Mouse (Mus musculus) MEL (cell line): ENCODE measurements at regions not wholly inside any gene's neighbourhood (a gene's known extent, or its start where the extent isn't known, plus 50 kb on each side); places are given as distances from the start of the nearest gene placed in this dataset.

Experiments
- DNase-seq: peaks from one replicate; pipeline ENCODE4 v3.0.0; 2011; ENCODE audit warnings: low read depth, low spot score
- H3K27ac ChIP-seq: 2 replicates; pipeline ENCODE4 v1.5.1; 2012; ENCODE audit warnings: low read depth, mild to moderate bottlenecking, control low read depth, low read length, moderate library complexity; ENCODE audit not compliant: control insufficient read depth
- H3K27me3 ChIP-seq, 2 experiments: fragments of 150-350 bp in 1 of 2; sonication (generic) in 1 of 2; 2 replicates each; pipeline ENCODE4 v1.6.1; 2012; ENCODE audit warnings: low read length in 2 of 2, mild to moderate bottlenecking in 2 of 2, improper control_type of control experiment in 1 of 2, moderate library complexity in 1 of 2; ENCODE audit not compliant: insufficient read depth in 2 of 2, control insufficient read depth in 1 of 2
- H3K36me3 ChIP-seq, 2 experiments: 2 replicates each; pipeline ENCODE4 v1.6.1; 2012 to 2014; ENCODE audit warnings: low read length in 2 of 2, improper control_type of control experiment in 1 of 2, inconsistent platforms in 1 of 2, mild to moderate bottlenecking in 1 of 2; ENCODE audit not compliant: insufficient read depth in 2 of 2, control insufficient read depth in 1 of 2
- H3K4me1 ChIP-seq, 2 experiments: fragments of 150-350 bp in 1 of 2; sonication (generic) in 1 of 2; 2 replicates each; pipeline ENCODE4 v1.6.1; 2012; ENCODE audit warnings: low read length in 2 of 2, improper control_type of control experiment in 1 of 2, mild to moderate bottlenecking in 1 of 2; ENCODE audit not compliant: insufficient read depth in 2 of 2, control insufficient read depth in 1 of 2
- H3K4me3 ChIP-seq, 2 experiments: fragments of 150-350 bp in 1 of 2; sonication (generic) in 1 of 2; 2 replicates each; pipeline ENCODE4 v1.5.1; 2012; ENCODE audit warnings: low read depth in 2 of 2, low read length in 2 of 2, mild to moderate bottlenecking in 2 of 2, moderate library complexity in 2 of 2, control low read depth in 1 of 2, improper control_type of control experiment in 1 of 2; ENCODE audit not compliant: control insufficient read depth in 1 of 2, insufficient read depth in 1 of 2
- H3K79me2 ChIP-seq: 2 replicates; pipeline ENCODE4 v1.6.1; 2012; ENCODE audit warnings: mild to moderate bottlenecking, low read length, moderate library complexity; ENCODE audit not compliant: control insufficient read depth, poor library complexity, insufficient read depth
- H3K9ac ChIP-seq: 2 replicates; pipeline ENCODE4 v1.6.1; 2012; ENCODE audit warnings: low read depth, mild to moderate bottlenecking, control low read depth, low read length, moderate library complexity; ENCODE audit not compliant: control insufficient read depth, poor library complexity, severe bottlenecking
- H3K9me3 ChIP-seq: fragments of 150-350 bp; sonication (generic); replicated peaks from 2 replicates; pipeline ENCODE4 v1.6.1; 2012; ENCODE audit warnings: mild to moderate bottlenecking, low read length, improper control_type of control experiment, moderate library complexity; ENCODE audit not compliant: insufficient read depth
- CHD2 ChIP-seq: IDR thresholded peaks from 2 replicates; pipeline ENCODE4 v1.6.1; 2011; ENCODE audit warnings: low read length, improper control_type of control experiment
- E2F4 ChIP-seq: IDR thresholded peaks from 2 replicates; pipeline ENCODE4 v1.6.1; 2011; ENCODE audit warnings: low read depth, low read length, improper control_type of control experiment, borderline replicate concordance
- EP300 ChIP-seq, 2 experiments: IDR thresholded peaks; 2 replicates each; pipeline ENCODE4 v1.6.1; 2011; ENCODE audit warnings: improper control_type of control experiment in 2 of 2, low read length in 2 of 2, low read depth in 1 of 2, mild to moderate bottlenecking in 1 of 2
- GABPA ChIP-seq: IDR thresholded peaks from 2 replicates; pipeline ENCODE4 v1.6.1; 2012; ENCODE audit warnings: low read depth, mild to moderate bottlenecking, inconsistent platforms, low read length, improper control_type of control experiment, moderate library complexity
- GATA1 ChIP-seq: IDR thresholded peaks from 2 replicates; pipeline ENCODE4 v1.6.1; 2011; ENCODE audit warnings: low read depth, low read length, improper control_type of control experiment
- JUND ChIP-seq: IDR thresholded peaks from 2 replicates; pipeline ENCODE4 v1.6.1; 2011; ENCODE audit warnings: low read depth, mild to moderate bottlenecking, improper control_type of control experiment, low read length
- KAT2A ChIP-seq: conservative IDR thresholded peaks from 2 replicates; pipeline ENCODE4 v1.6.1; 2012; ENCODE audit warnings: low read depth, low read length, improper control_type of control experiment, inconsistent platforms
- MAFK ChIP-seq: IDR thresholded peaks from 2 replicates; pipeline ENCODE4 v1.6.1; 2011; ENCODE audit warnings: low read depth, mild to moderate bottlenecking, low read length, improper control_type of control experiment, borderline replicate concordance
- MEF2A ChIP-seq: IDR thresholded peaks from 2 replicates; pipeline ENCODE4 v1.6.1; 2014; ENCODE audit warnings: low read depth, mild to moderate bottlenecking, inconsistent platforms, low read length, improper control_type of control experiment; ENCODE audit not compliant: poor library complexity, insufficient replicate concordance, severe bottlenecking; ENCODE audit errors: extremely low read depth
- MYB ChIP-seq: IDR thresholded peaks from 2 replicates; pipeline ENCODE4 v1.6.1; 2011; ENCODE audit warnings: mild to moderate bottlenecking, low read depth, low read length, improper control_type of control experiment
- MYC ChIP-seq: IDR thresholded peaks from 2 replicates; pipeline ENCODE4 v1.6.1; 2011; ENCODE audit warnings: low read depth, mild to moderate bottlenecking, low read length, improper control_type of control experiment, moderate library complexity
- NELFE ChIP-seq: IDR thresholded peaks from 2 replicates; pipeline ENCODE4 v1.6.1; 2011; ENCODE audit warnings: low read depth, low read length, improper control_type of control experiment
- NRF1 ChIP-seq: IDR thresholded peaks from 2 replicates; pipeline ENCODE4 v1.6.1; 2014; ENCODE audit warnings: low read depth, mild to moderate bottlenecking, inconsistent platforms, low read length, improper control_type of control experiment, moderate library complexity; ENCODE audit not compliant: poor library complexity, insufficient read depth, severe bottlenecking
- POLR2AphosphoS5 ChIP-seq: IDR thresholded peaks from 2 replicates; pipeline ENCODE4 v1.6.1; 2012; ENCODE audit warnings: low read depth, borderline replicate concordance, mild to moderate bottlenecking, inconsistent platforms, low read length, moderate library complexity, mixed read lengths
- RAD21 ChIP-seq: IDR thresholded peaks from 2 replicates; pipeline ENCODE4 v1.6.1; 2011; ENCODE audit warnings: mild to moderate bottlenecking, low read depth, low read length, improper control_type of control experiment
- SIN3A ChIP-seq: IDR thresholded peaks from 2 replicates; pipeline ENCODE4 v1.6.1; 2012; ENCODE audit warnings: low read length, improper control_type of control experiment, inconsistent platforms
- SMC3 ChIP-seq: IDR thresholded peaks from 2 replicates; pipeline ENCODE4 v1.6.1; 2011; ENCODE audit warnings: low read depth, low read length, improper control_type of control experiment
- TAL1 ChIP-seq: IDR thresholded peaks from 2 replicates; pipeline ENCODE4 v1.6.1; 2012; ENCODE audit warnings: mild to moderate bottlenecking, inconsistent platforms, low read length, moderate library complexity, mixed read lengths
- TCF12 ChIP-seq: IDR thresholded peaks from 2 replicates; pipeline ENCODE4 v1.6.1; 2014; ENCODE audit warnings: low read depth, mild to moderate bottlenecking, inconsistent platforms, low read length, improper control_type of control experiment, moderate library complexity
- ZKSCAN1 ChIP-seq: IDR thresholded peaks from 2 replicates; pipeline ENCODE4 v1.6.1; 2012; ENCODE audit warnings: low read depth, mild to moderate bottlenecking, inconsistent platforms, low read length, improper control_type of control experiment, moderate library complexity
- ZMIZ1 ChIP-seq: IDR thresholded peaks from 2 replicates; pipeline ENCODE4 v1.6.1; 2012; ENCODE audit warnings: low read depth, mild to moderate bottlenecking, inconsistent platforms, low read length, improper control_type of control experiment, moderate library complexity

GRCm38 (mm10) chr10:17326724-17327123 lies 396.3 kb upstream of the Cited2 start:
- no peak for TF ChIP-seq POLR2AphosphoS5
- TF ChIP-seq MAFK: no peak
- TF ChIP-seq MYC: no peak
- no peak for TF ChIP-seq GATA1
- TF ChIP-seq KAT2A: no peak
- TF ChIP-seq NRF1: no peak
- no peak for TF ChIP-seq ZKSCAN1
- TF ChIP-seq SMC3: no peak
- TF ChIP-seq SIN3A: no peak
- TF ChIP-seq MEF2A: no peak
- no peak for TF ChIP-seq EP300 (IDR thresholded peaks at IDR 0.05; ENCODE audit: low read depth in 1 of 2, low read length in 2 of 2)

GRCm38 (mm10) chr10:17330904-17331606 lies 392.0 kb upstream of the Cited2 start:
- no peak for DNase-seq
- Histone ChIP-seq H3K9me3 (no peaks in the 10 kb centered on the region), H3K27ac (no peak overlapping the region), H3K4me3 (no peak overlapping the region), H3K36me3 (no peaks in the 10 kb centered on the region), H3K79me2 (no peaks in the 10 kb centered on the region), H3K4me1 (no peaks in the 10 kb centered on the region), H3K9ac (no peak overlapping the region), H3K27me3 (no peaks in the 10 kb centered on the region)
- TF ChIP-seq MYB: no peak
- TF ChIP-seq POLR2AphosphoS5: no peak
- no peak for TF ChIP-seq GATA1
- no peak for TF ChIP-seq E2F4
- TF ChIP-seq MEF2A: no peak
- no peak for TF ChIP-seq ZMIZ1
- TF ChIP-seq SIN3A: no peak
- no peak for TF ChIP-seq NELFE
- TF ChIP-seq TCF12: no peak
- TF ChIP-seq RAD21: no peak
- no peak for TF ChIP-seq MAFK
- TF ChIP-seq TAL1: no peak
- no peak for TF ChIP-seq ZKSCAN1
- no peak for TF ChIP-seq GABPA
- no peak for TF ChIP-seq JUND
- TF ChIP-seq CHD2: no peak

More at GRCm38 (mm10) chr10:17326724-17327123, 396.3 kb upstream of the Cited2 start:
- DNase-seq: no peak
- no peaks in the 10 kb centered on the region for H3K27me3 ChIP-seq
- H3K9me3 ChIP-seq: no peaks in the 10 kb centered on the region
- no peak overlapping the region for H3K4me3 ChIP-seq
- H3K9ac ChIP-seq: no peak overlapping the region
- H3K27ac ChIP-seq: no peak overlapping the region
- H3K36me3 ChIP-seq: no peaks in the 10 kb centered on the region
- H3K79me2 ChIP-seq: no peaks in the 10 kb centered on the region
- H3K4me1 ChIP-seq: no peaks in the 10 kb centered on the region
